Mouse (Mus musculus) liver, adult 2 months (tissue): ENCODE measurements around the gene Rapsn. TPM values are rescaled to one million over a fixed set of nuclear protein-coding genes. Genes with fewer than 3 reads are reported as not detected.

Experiments used
- DNase-seq: peaks from one replicate; pipeline ENCODE4 v3.0.0-alpha.2; 2011; ENCODE audit warnings: low read depth, low spot score; ENCODE audit errors: extremely low read depth
- H3K27ac ChIP-seq: fragments of 200-500 bp; replicated peaks from 2 replicates; pipeline ENCODE4 v1.5.1; 2012; ENCODE audit warnings: low read depth, mild to moderate bottlenecking, control low read depth, inconsistent platforms, low read length; ENCODE audit not compliant: insufficient read depth
- H3K27me3 ChIP-seq: fragments of 200-500 bp; 2 replicates; pipeline ENCODE4 v1.6.1; 2012; ENCODE audit warnings: mild to moderate bottlenecking, moderate library complexity, low read length, inconsistent platforms; ENCODE audit not compliant: control insufficient read depth, insufficient read depth
- H3K36me3 ChIP-seq: fragments of 200-500 bp; 2 replicates; pipeline ENCODE4 v1.6.1; 2012; ENCODE audit warnings: low read length, inconsistent platforms; ENCODE audit not compliant: control insufficient read depth, insufficient read depth
- H3K4me1 ChIP-seq: fragments of 200-500 bp; 2 replicates; pipeline ENCODE4 v1.6.1; 2011; ENCODE audit warnings: low read length; ENCODE audit not compliant: control insufficient read depth, insufficient read depth
- H3K4me3 ChIP-seq: fragments of 200-500 bp; 2 replicates; pipeline ENCODE4 v1.5.1; 2011; ENCODE audit warnings: low read depth, mild to moderate bottlenecking, control low read depth, low read length, moderate library complexity; ENCODE audit not compliant: insufficient read depth
- H3K79me2 ChIP-seq: fragments of 200-500 bp; 2 replicates; pipeline ENCODE4 v1.6.1; 2012; ENCODE audit warnings: inconsistent platforms, mild to moderate bottlenecking, low read length, moderate library complexity; ENCODE audit not compliant: control insufficient read depth, insufficient read depth
- H3K9ac ChIP-seq: fragments of 200-500 bp; 2 replicates; pipeline ENCODE4 v1.6.1; 2012; ENCODE audit warnings: low read depth, mild to moderate bottlenecking, control low read depth, inconsistent platforms, low read length
- CTCF ChIP-seq: fragments of 200-500 bp; IDR thresholded peaks from 2 replicates; pipeline ENCODE4 v1.5.1; 2011; ENCODE audit warnings: low read depth, low read length, control low read depth
- POLR2A ChIP-seq: fragments of 200-500 bp; IDR thresholded peaks from 2 replicates; pipeline ENCODE4 v1.6.1; 2011; ENCODE audit warnings: low read length, control low read depth; ENCODE audit not compliant: insufficient read depth; ENCODE audit errors: extremely low read depth
- WGBS: fragments of 180-500 bp; shearing (Covaris S2); methylation state at CpG from one replicate; pipeline ENCODE4 v1.1.7; 2018; 5-methylcytosine and 5-hydroxymethylcytosine counted together
- polyA plus RNA-seq: library from polyadenylated mRNA; depleted of rRNA; stranded (reverse); fragments of >200 nt; gene quantifications from 2 replicates; pipeline ENCODE4 v1.2.3, GENCODE M21; 2012; rRNA removed
- total RNA-seq: library from RNA; depleted of rRNA; stranded (reverse); fragments of >200 nt; gene quantifications from 2 replicates; pipeline ENCODE4 v1.2.3, GENCODE M21; 2014; rRNA removed

Rapsn gene
- total and polyA plus RNA-seq, 2 experiments: 0.09 TPM; not detected in 1

GRCm38 (mm10) chr2:91088987-91089386, 53.6 kb downstream of the Rapsn start:
- Histone ChIP-seq H3K4me1 (no peaks in the 10 kb centered on the region), H3K27ac (peak overlapping the region; percentile 72), H3K4me3 (no peak overlapping the region), H3K79me2 (no peaks in the 10 kb centered on the region), H3K9ac (peak overlapping the region; percentile 41; the same call in 1 of the 2 replicates), H3K27me3 (no peaks in the 10 kb centered on the region), H3K36me3 (no peaks in the 10 kb centered on the region)
- DNase-seq: peak; percentile 30
- 82% methylated on average over 9 of the region's 9 CpGs for WGBS
- TF ChIP-seq CTCF (no peak), POLR2A (no peak)

- Histone ChIP-seq H3K4me3 (no peak overlapping the region), H3K36me3 (no peaks in the 10 kb centered on the region), H3K9ac (no peak overlapping the region), H3K4me1 (no peaks in the 10 kb centered on the region), H3K27me3 (no peaks in the 10 kb centered on the region), H3K79me2 (no peaks in the 10 kb centered on the region), H3K27ac (no peak overlapping the region)
- DNase-seq: no peak
- TF ChIP-seq CTCF (no peak), POLR2A (no peak)
- WGBS: 72% methylated on average over 6 of the region's 6 CpGs
Observed at GRCm38 (mm10) chr2:91090208-91090607, 54.8 kb downstream of the Rapsn start.

GRCm38 (mm10) chr2:91090827-91091226, 55.4 kb downstream of the Rapsn start:
- no peak for DNase-seq
- no peaks in the 10 kb centered on the region for H3K79me2 ChIP-seq
- 78% methylated on average over 6 of the region's 6 CpGs for WGBS

More at GRCm38 (mm10) chr2:91090827-91091226, 55.4 kb downstream of the Rapsn start:
- no peaks in the 10 kb centered on the region for H3K4me1 ChIP-seq
- H3K27me3 ChIP-seq: no peaks in the 10 kb centered on the region
- no peak overlapping the region for H3K4me3 ChIP-seq
- no peak overlapping the region for H3K9ac ChIP-seq
- TF ChIP-seq POLR2A (no peak), CTCF (no peak)
- H3K36me3 ChIP-seq: no peaks in the 10 kb centered on the region
- no peak overlapping the region for H3K27ac ChIP-seq

Other genes starting within 250 kb of the Rapsn start
- gene Mtch2, start 188.5 kb upstream of the Rapsn start, total RNA-seq: 186 TPM in 2 replicates
- 103 and 108 TPM in 2 replicates for gene Mtch2, start 188.5 kb upstream of the Rapsn start, polyA plus RNA-seq
- gene C1qtnf4, start 149.8 kb upstream of the Rapsn start, total RNA-seq: 0.18 and 0.67 TPM in 2 replicates
- 1.1 and 1.4 TPM in 2 replicates for gene C1qtnf4, start 149.8 kb upstream of the Rapsn start, polyA plus RNA-seq
- gene Kbtbd4, start 130.9 kb upstream of the Rapsn start, total RNA-seq: 9.0 and 9.3 TPM in 2 replicates
- 12.7 and 13.5 TPM in 2 replicates for gene Kbtbd4, start 130.9 kb upstream of the Rapsn start, polyA plus RNA-seq
- 191 and 201 TPM in 2 replicates for gene Ndufs3, start 130.8 kb upstream of the Rapsn start, total RNA-seq
- 199 and 205 TPM in 2 replicates for gene Ndufs3, start 130.8 kb upstream of the Rapsn start, polyA plus RNA-seq
- 39.5 and 46.2 TPM in 2 replicates for gene Celf1, start 95.2 kb upstream of the Rapsn start, total RNA-seq
- 30.5 and 32.9 TPM in 2 replicates for gene Celf1, start 95.2 kb upstream of the Rapsn start, polyA plus RNA-seq
- gene Psmc3, start 18.4 kb downstream of the Rapsn start, total RNA-seq: 147 and 190 TPM in 2 replicates
- 69.4 and 71.4 TPM in 2 replicates for gene Psmc3, start 18.4 kb downstream of the Rapsn start, polyA plus RNA-seq
- 4.3 and 6.8 TPM in 2 replicates for gene Slc39a13, start 34.8 kb downstream of the Rapsn start, total RNA-seq
- gene Slc39a13, start 34.8 kb downstream of the Rapsn start, polyA plus RNA-seq: 13.1 and 17.5 TPM in 2 replicates
- gene Spi1, start 46.8 kb downstream of the Rapsn start, total RNA-seq: 3.7 and 4.8 TPM in 2 replicates
- gene Spi1, start 46.8 kb downstream of the Rapsn start, polyA plus RNA-seq: 9.5 and 16.5 TPM in 2 replicates
- gene Mybpc3, start 82.5 kb downstream of the Rapsn start, total RNA-seq: 0.07 TPM in 1 of 2 replicates, not detected in the other
- gene Mybpc3, start 82.5 kb downstream of the Rapsn start, polyA plus RNA-seq: 0.01 and 0.04 TPM in 2 replicates
- 14.1 and 16.5 TPM in 2 replicates for gene Madd, start 148.2 kb downstream of the Rapsn start, total RNA-seq
- 10.2 and 15.3 TPM in 2 replicates for gene Madd, start 148.2 kb downstream of the Rapsn start, polyA plus RNA-seq
- 146 and 148 TPM in 2 replicates for gene Nr1h3, start 167.2 kb downstream of the Rapsn start, total RNA-seq
- 190 and 198 TPM in 2 replicates for gene Nr1h3, start 167.2 kb downstream of the Rapsn start, polyA plus RNA-seq
- gene Acp2, start 167.3 kb downstream of the Rapsn start, total RNA-seq: 23.9 and 25.5 TPM in 2 replicates
- gene Acp2, start 167.3 kb downstream of the Rapsn start, polyA plus RNA-seq: 35.8 and 45.0 TPM in 2 replicates
- 4.4 and 5.0 TPM in 2 replicates for gene Ddb2, start 201.4 kb downstream of the Rapsn start, total RNA-seq
- gene Ddb2, start 201.4 kb downstream of the Rapsn start, polyA plus RNA-seq: 4.8 and 7.9 TPM in 2 replicates
- 24.6 and 28.1 TPM in 2 replicates for gene Pacsin3, start 220.3 kb downstream of the Rapsn start, total RNA-seq
- gene Pacsin3, start 220.3 kb downstream of the Rapsn start, polyA plus RNA-seq: 65.1 and 68.9 TPM in 2 replicates
- gene Arfgap2, start 229.4 kb downstream of the Rapsn start, total RNA-seq: 74.2 and 83.2 TPM in 2 replicates
- 62.9 and 69.1 TPM in 2 replicates for gene Arfgap2, start 229.4 kb downstream of the Rapsn start, polyA plus RNA-seq